Mouse (Mus musculus): ENCODE measurements around the gene Lrrc4. TPM values are rescaled to one million over a fixed set of nuclear protein-coding genes. Genes with fewer than 3 reads are reported as not detected.

Gene Lrrc4
- 6.7 and 6.8 TPM in 2 replicates for polyA plus RNA-seq (2015; fragmentation: Nextera tagmentation; extraction: Ambion mirVana)

- Histone ChIP-seq H3K9ac (ENCODE audit: low read depth, low read length) (peak within 1 kb of the TSS; percentile 97), H3K9me3 (replicated peaks; ENCODE audit: control insufficient read depth, low read length, poor library complexity, severe bottlenecking) (no peaks in the 10 kb centered on the region), H3K4me1 (ENCODE audit: control insufficient read depth, insufficient read depth, low read length) (peaks cover 51% of the 10 kb centered on the region), H3K27ac (ENCODE audit: low read length) (peak within 1 kb of the TSS; percentile 96), H3K4me3 (ENCODE audit: low read depth, low read length) (peak within 1 kb of the TSS; percentile 88), H3K27me3 (ENCODE audit: control insufficient read depth, insufficient read depth, low read depth, low read length) (no peaks in the 10 kb centered on the region), H3K4me2 (ENCODE audit: low read length) (peak within 1 kb of the TSS; percentile 92), H3K36me3 (ENCODE audit: control insufficient read depth, insufficient read depth, low read length) (no peaks in the 10 kb centered on the region)
- ATAC-seq, result no peak
- WGBS, result 25% methylated on average over 27 of the region's 27 CpGs
These were observed at the start of gene Lrrc4 for GRCm38 (mm10) chr6:28831011-28831853. Gene Lrrc4, minus strand, starts transcription at chr6:28831747.

DNA sequence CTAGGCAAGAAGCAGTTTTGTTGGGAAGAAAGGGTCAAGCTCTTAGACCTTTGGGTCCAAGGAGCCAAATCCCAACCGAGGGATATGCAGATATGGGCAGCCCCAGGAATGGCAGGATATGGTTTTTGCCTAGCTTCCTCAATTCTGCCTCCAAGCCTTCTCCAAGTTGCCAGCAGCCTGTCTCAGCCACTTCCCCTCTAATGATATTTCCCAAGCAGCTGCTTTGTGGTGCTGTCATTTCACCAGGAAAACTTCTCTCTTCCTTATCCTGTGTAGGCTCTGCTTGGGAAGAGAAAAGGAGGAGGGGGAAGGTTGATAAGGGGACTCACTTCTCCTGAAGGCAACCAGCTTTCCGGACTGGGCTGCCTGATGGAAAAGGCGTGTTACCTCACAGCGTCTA is 49.4 kb upstream of the Lrrc4 start:
- Histone ChIP-seq H3K27me3 (ENCODE audit: control insufficient read depth, insufficient read depth, low read depth, low read length) (no peaks in the 10 kb centered on the region), H3K4me3 (ENCODE audit: low read depth, low read length) (no peak overlapping the region), H3K4me1 (ENCODE audit: control insufficient read depth, insufficient read depth, low read length) (peaks cover 26% of the 10 kb centered on the region), H3K9ac (ENCODE audit: low read depth, low read length) (no peak overlapping the region), H3K27ac (ENCODE audit: low read length) (no peak overlapping the region), H3K4me2 (ENCODE audit: low read length) (no peak overlapping the region), H3K9me3 (replicated peaks; ENCODE audit: control insufficient read depth, low read length, poor library complexity, severe bottlenecking) (no peaks in the 10 kb centered on the region), H3K36me3 (ENCODE audit: control insufficient read depth, insufficient read depth, low read length) (no peaks in the 10 kb centered on the region)
- WGBS, result 86% methylated on average over 4 of the region's 4 CpGs
- ATAC-seq, result no peak

- no peak overlapping the region for H3K9ac ChIP-seq (ENCODE audit: low read depth, low read length)
- H3K36me3 ChIP-seq (ENCODE audit: control insufficient read depth, insufficient read depth, low read length), result no peaks in the 10 kb centered on the region
- H3K27ac ChIP-seq (ENCODE audit: low read length), result no peak overlapping the region
- H3K4me1 ChIP-seq (ENCODE audit: control insufficient read depth, insufficient read depth, low read length), result peaks cover 26% of the 10 kb centered on the region
- no peaks in the 10 kb centered on the region for H3K27me3 ChIP-seq (ENCODE audit: control insufficient read depth, insufficient read depth, low read depth, low read length)
- H3K4me3 ChIP-seq (ENCODE audit: low read depth, low read length), result no peak overlapping the region
- H3K4me2 ChIP-seq (ENCODE audit: low read length), result no peak overlapping the region
- ATAC-seq, result no peak
- 61% methylated on average over 8 of the region's 8 CpGs for WGBS
- no peaks in the 10 kb centered on the region for H3K9me3 ChIP-seq (replicated peaks; ENCODE audit: control insufficient read depth, low read length, poor library complexity, severe bottlenecking)
These were observed 47.8 kb upstream of the Lrrc4 start for GRCm38 (mm10) chr6:28879315-28879714.

DNA sequence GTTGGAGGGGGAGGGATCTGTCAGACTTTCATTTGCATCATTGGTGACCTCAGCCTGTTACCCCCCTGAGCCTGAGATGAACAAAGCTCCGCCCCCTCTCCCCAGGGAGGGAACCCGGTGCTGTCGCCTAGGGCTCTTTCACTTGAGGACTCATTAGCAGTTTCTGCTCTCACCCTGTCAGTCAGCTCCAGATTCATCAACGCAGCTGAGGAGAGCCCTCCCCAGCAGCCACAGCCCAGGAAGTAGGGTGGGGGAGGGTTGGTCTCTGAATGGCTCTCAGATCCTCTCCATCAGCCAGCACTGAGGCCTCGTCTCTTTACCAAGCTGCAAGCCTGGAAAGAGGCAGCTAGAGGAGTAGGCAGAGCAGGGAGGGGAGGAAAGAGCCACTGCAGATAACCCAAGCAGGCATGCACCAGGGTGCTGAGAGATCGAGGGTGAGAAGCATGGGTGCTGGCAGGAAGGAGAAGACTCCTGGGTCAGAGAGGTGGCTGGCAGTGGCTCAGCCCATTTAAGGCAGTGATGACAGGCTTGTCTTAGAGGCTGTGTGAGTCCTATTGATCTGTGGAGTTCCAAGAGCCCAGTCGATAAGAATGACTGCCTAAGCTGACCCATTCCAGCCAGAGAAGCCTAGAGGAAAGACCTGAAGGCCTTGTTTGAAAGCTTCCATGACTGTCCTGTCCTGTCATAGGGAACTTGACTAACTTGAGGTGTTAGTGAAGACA is 46.6 kb upstream of the Lrrc4 start:
- Histone ChIP-seq H3K4me3 (ENCODE audit: low read depth, low read length) (no peak overlapping the region), H3K4me1 (ENCODE audit: control insufficient read depth, insufficient read depth, low read length) (peaks cover 31% of the 10 kb centered on the region), H3K4me2 (ENCODE audit: low read length) (no peak overlapping the region), H3K9ac (ENCODE audit: low read depth, low read length) (peak overlapping the region; percentile 36; the same call in 1 of the 2 replicates), H3K27me3 (ENCODE audit: control insufficient read depth, insufficient read depth, low read depth, low read length) (no peaks in the 10 kb centered on the region), H3K36me3 (ENCODE audit: control insufficient read depth, insufficient read depth, low read length) (no peaks in the 10 kb centered on the region), H3K9me3 (replicated peaks; ENCODE audit: control insufficient read depth, low read length, poor library complexity, severe bottlenecking) (no peaks in the 10 kb centered on the region), H3K27ac (ENCODE audit: low read length) (peak overlapping the region; percentile 60)
- peak; percentile 78 for ATAC-seq
- WGBS, result 16% methylated on average over 7 of the region's 7 CpGs

GRCm38 (mm10) chr6:28876492-28876891 is 44.9 kb upstream of the Lrrc4 start:
- H3K9ac ChIP-seq (ENCODE audit: low read depth, low read length), result no peak overlapping the region
- 30% methylated on average over 3 of the region's 3 CpGs for WGBS
- no peaks in the 10 kb centered on the region for H3K9me3 ChIP-seq (replicated peaks; ENCODE audit: control insufficient read depth, low read length, poor library complexity, severe bottlenecking)
- no peaks in the 10 kb centered on the region for H3K27me3 ChIP-seq (ENCODE audit: control insufficient read depth, insufficient read depth, low read depth, low read length)
- H3K4me1 ChIP-seq (ENCODE audit: control insufficient read depth, insufficient read depth, low read length), result peaks cover 27% of the 10 kb centered on the region
- no peak overlapping the region for H3K4me3 ChIP-seq (ENCODE audit: low read depth, low read length)
- no peak overlapping the region for H3K27ac ChIP-seq (ENCODE audit: low read length)
- H3K36me3 ChIP-seq (ENCODE audit: control insufficient read depth, insufficient read depth, low read length), result no peaks in the 10 kb centered on the region
- no peak overlapping the region for H3K4me2 ChIP-seq (ENCODE audit: low read length)
- ATAC-seq, result no peak

DNA sequence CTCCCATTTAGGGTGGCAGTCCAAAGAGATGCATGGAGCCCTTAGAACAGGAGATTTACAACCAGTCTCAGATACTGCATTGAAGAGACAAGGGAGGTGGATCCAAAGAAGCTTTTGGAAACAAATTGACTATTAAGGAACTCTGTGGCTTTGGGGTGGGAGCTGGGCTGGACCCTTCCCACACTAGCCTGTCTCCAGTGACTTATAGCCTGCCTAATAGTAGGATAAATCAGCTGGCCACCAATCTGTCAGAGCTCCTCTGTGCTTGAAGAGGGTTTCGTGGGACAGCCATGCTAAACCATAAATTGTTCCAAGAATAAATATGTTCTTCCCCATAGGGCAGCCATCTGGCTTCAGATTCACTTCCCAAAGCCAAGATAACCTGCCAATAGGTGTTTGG is 43.8 kb upstream of the Lrrc4 start:
- Histone ChIP-seq H3K4me2 (ENCODE audit: low read length) (no peak overlapping the region), H3K4me3 (ENCODE audit: low read depth, low read length) (no peak overlapping the region), H3K27me3 (ENCODE audit: control insufficient read depth, insufficient read depth, low read depth, low read length) (no peaks in the 10 kb centered on the region), H3K36me3 (ENCODE audit: control insufficient read depth, insufficient read depth, low read length) (no peaks in the 10 kb centered on the region), H3K9me3 (replicated peaks; ENCODE audit: control insufficient read depth, low read length, poor library complexity, severe bottlenecking) (no peaks in the 10 kb centered on the region), H3K4me1 (ENCODE audit: control insufficient read depth, insufficient read depth, low read length) (peaks cover 24% of the 10 kb centered on the region), H3K27ac (ENCODE audit: low read length) (no peak overlapping the region), H3K9ac (ENCODE audit: low read depth, low read length) (no peak overlapping the region)
- WGBS, result 85% methylated on average over 1 of the region's 1 CpGs
- ATAC-seq, result no peak

DNA sequence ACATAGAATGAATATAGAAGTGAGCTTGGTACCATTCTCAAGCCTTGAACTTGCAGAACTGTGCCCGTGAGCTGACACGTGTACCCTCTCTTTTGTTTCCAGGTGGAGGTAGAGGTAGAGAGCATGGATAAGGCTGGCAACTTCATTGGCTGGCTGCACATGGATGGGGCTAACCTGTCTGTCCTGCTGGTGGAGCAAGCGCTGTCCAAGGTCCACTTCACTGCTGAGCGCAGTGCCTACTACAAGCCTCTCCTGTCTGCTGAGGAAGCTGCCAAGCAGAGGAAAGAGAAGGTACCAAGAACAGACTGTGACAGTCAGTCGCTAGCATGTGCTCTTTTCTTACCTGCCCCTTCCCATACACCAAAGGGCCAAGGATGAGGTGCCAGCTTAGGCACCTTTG is 43.2 kb upstream of the Lrrc4 start:
- WGBS, result 90% methylated on average over 5 of the region's 5 CpGs
- no peak overlapping the region for H3K9ac ChIP-seq (ENCODE audit: low read depth, low read length)
- H3K27ac ChIP-seq (ENCODE audit: low read length), result no peak overlapping the region
- peaks cover 24% of the 10 kb centered on the region for H3K4me1 ChIP-seq (ENCODE audit: control insufficient read depth, insufficient read depth, low read length)
- H3K4me2 ChIP-seq (ENCODE audit: low read length), result no peak overlapping the region
- H3K4me3 ChIP-seq (ENCODE audit: low read depth, low read length), result no peak overlapping the region
- H3K36me3 ChIP-seq (ENCODE audit: control insufficient read depth, insufficient read depth, low read length), result no peaks in the 10 kb centered on the region
- H3K9me3 ChIP-seq (replicated peaks; ENCODE audit: control insufficient read depth, low read length, poor library complexity, severe bottlenecking), result no peaks in the 10 kb centered on the region
- H3K27me3 ChIP-seq (ENCODE audit: control insufficient read depth, insufficient read depth, low read depth, low read length), result no peaks in the 10 kb centered on the region
- ATAC-seq, result no peak

DNA sequence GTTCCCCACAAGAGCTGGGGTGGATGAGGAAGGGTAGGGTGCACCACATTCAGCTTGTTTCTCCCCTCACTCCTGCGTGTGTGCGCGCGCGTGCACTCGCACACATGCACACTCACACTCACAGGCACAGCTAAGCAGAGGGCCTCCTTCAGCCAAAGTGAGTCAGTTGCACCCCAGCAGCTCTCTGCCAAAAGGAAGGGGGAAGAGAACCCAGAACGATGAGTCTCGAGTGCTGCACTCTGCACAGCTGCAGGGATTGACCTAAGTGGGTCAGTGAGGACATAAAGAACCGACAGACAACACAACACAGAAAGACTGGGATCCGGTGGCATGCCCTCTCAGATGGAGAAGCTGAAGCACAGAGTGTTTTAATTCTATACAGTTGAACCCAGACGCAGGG is 42.5 kb upstream of the Lrrc4 start:
- Histone ChIP-seq H3K9ac (ENCODE audit: low read depth, low read length) (no peak overlapping the region), H3K9me3 (replicated peaks; ENCODE audit: control insufficient read depth, low read length, poor library complexity, severe bottlenecking) (no peaks in the 10 kb centered on the region), H3K27me3 (ENCODE audit: control insufficient read depth, insufficient read depth, low read depth, low read length) (no peaks in the 10 kb centered on the region), H3K4me2 (ENCODE audit: low read length) (no peak overlapping the region), H3K4me1 (ENCODE audit: control insufficient read depth, insufficient read depth, low read length) (peaks cover 24% of the 10 kb centered on the region), H3K36me3 (ENCODE audit: control insufficient read depth, insufficient read depth, low read length) (no peaks in the 10 kb centered on the region), H3K4me3 (ENCODE audit: low read depth, low read length) (no peak overlapping the region), H3K27ac (ENCODE audit: low read length) (no peak overlapping the region; the same call in 1 of the 2 replicates)
- WGBS, result 65% methylated on average over 11 of the region's 11 CpGs
- ATAC-seq, result no peak

GRCm38 (mm10) chr6:28872421-28872795 is 40.9 kb upstream of the Lrrc4 start:
- Histone ChIP-seq H3K27ac (ENCODE audit: low read length) (no peak overlapping the region), H3K27me3 (ENCODE audit: control insufficient read depth, insufficient read depth, low read depth, low read length) (no peaks in the 10 kb centered on the region), H3K4me3 (ENCODE audit: low read depth, low read length) (no peak overlapping the region), H3K36me3 (ENCODE audit: control insufficient read depth, insufficient read depth, low read length) (no peaks in the 10 kb centered on the region), H3K9me3 (replicated peaks; ENCODE audit: control insufficient read depth, low read length, poor library complexity, severe bottlenecking) (no peaks in the 10 kb centered on the region), H3K4me2 (ENCODE audit: low read length) (no peak overlapping the region), H3K4me1 (ENCODE audit: control insufficient read depth, insufficient read depth, low read length) (peaks cover 12% of the 10 kb centered on the region), H3K9ac (ENCODE audit: low read depth, low read length) (no peak overlapping the region)
- ATAC-seq, result no peak
- 92% methylated on average over 3 of the region's 3 CpGs for WGBS

Measured in midbrain, embryonic 16.5 days (tissue).